Comparison of ENCODE assay signal across 9 mouse cellular contexts in genomic region chr11:94236074-94236473, GRCm38 (mm10). TPM values are rescaled to one million over a fixed set of nuclear protein-coding genes. Genes with fewer than 3 reads are reported as not detected.
A peak's percentile ranks its signal among the peaks of the same experiment; 100 is the strongest.
DNase-seq lines count a peak whose midpoint lies in the region; ATAC-seq lines count a peak whose summit lies in the region.
"Had no signal": no experiment of that assay in that cellular context is flagged by ENCODE, and none has a peak within 500 bp of the region (broad histone marks: within the 10 kb centered on the region; RNA-seq: fewer than 3 reads in every experiment).

No protein-coding gene starts in this region.

- H3K36me3 ChIP-seq in limb, embryonic 10.5 days: peaks cover 3% of the 10 kb centered on the region; the same call in 1 of the 2 replicates
- no peaks in the 10 kb centered on the region for H3K36me3 ChIP-seq in midbrain, embryonic 11.5 days (ENCODE audit: control insufficient read depth, insufficient read depth, low read length)

- peaks cover 9% of the 10 kb centered on the region; the same call in 1 of the 2 replicates for H3K27me3 ChIP-seq in limb, embryonic 10.5 days (ENCODE audit: low read depth, poor library complexity, severe bottlenecking)
- H3K27me3 ChIP-seq in midbrain, embryonic 11.5 days (ENCODE audit: control insufficient read depth, insufficient read depth, low read length): no peaks in the 10 kb centered on the region

- H3K9me3 ChIP-seq in limb, embryonic 10.5 days (replicated peaks): no peaks in the 10 kb centered on the region
- no peaks in the 10 kb centered on the region for H3K9me3 ChIP-seq in midbrain, embryonic 11.5 days (ENCODE audit: control insufficient read depth, low read length)

- 16% methylated on average over 3 of the region's 3 CpGs for WGBS in limb, embryonic 10.5 days
- WGBS in midbrain, embryonic 11.5 days: 21% methylated on average over 3 of the region's 3 CpGs

- no peak overlapping the region for H3K4me3 ChIP-seq in limb, embryonic 10.5 days
- H3K4me3 ChIP-seq in midbrain, embryonic 11.5 days (ENCODE audit: low read depth, low read length): no peak overlapping the region

- H3K4me1 ChIP-seq in limb, embryonic 10.5 days: peaks cover 29% of the 10 kb centered on the region
- peaks cover 11% of the 10 kb centered on the region; the same call in 1 of the 2 replicates for H3K4me1 ChIP-seq in midbrain, embryonic 11.5 days (ENCODE audit: control insufficient read depth, insufficient read depth, low read length)

- H3K9ac ChIP-seq in midbrain, embryonic 11.5 days (ENCODE audit: low read length): peak overlapping the region; percentile 17; the same call in 1 of the 2 replicates

- H3K4me2 ChIP-seq in midbrain, embryonic 11.5 days: no peak overlapping the region

- H3K27ac ChIP-seq in limb, embryonic 10.5 days: peak overlapping the region; percentile 77
- no peak overlapping the region for H3K27ac ChIP-seq in midbrain, embryonic 11.5 days (ENCODE audit: low read depth, low read length)

- DNase-seq in 416B (ENCODE audit: low read depth): peak; percentile 85
- DNase-seq in adrenal gland, adult 8-10 months: peak; percentile 42
- DNase-seq in embryo, embryonic 9.5 days (ENCODE audit: extremely low spot score): peak; percentile 74
- peak; percentile 81 to 83 for DNase-seq in heart, adult 18-20 months
- peak; percentile 54 for DNase-seq in kidney, adult 11 months
- DNase-seq in limb, embryonic 10.5 days (ENCODE audit: low spot score): peak; percentile 76
- peak; percentile 97 for DNase-seq in midbrain, embryonic 11.5 days (ENCODE audit: low spot score, missing footprints)
- DNase-seq in skeletal muscle tissue, adult 2 months (ENCODE audit: low read depth, low spot score): peak; percentile 82

- peak; percentile 88 for ATAC-seq in midbrain, embryonic 11.5 days (ENCODE audit: low FRiP score)

RNA-seq across cellular contexts. Expression of gene Wfikkn2, which starts 9.7 kb away (rescaled TPM):
- 1 to 10 TPM in 2 of 4 experiments, under 1 TPM in 2; 0.26 to 2.2 (median 0.97) TPM for total RNA-seq in adrenal gland, adult 8-10 months (2022)
- total RNA-seq in heart, adult 18-20 months (2021): 1 to 10 TPM; 5.8 to 6.6 TPM
- polyA plus RNA-seq in limb, embryonic 10.5 days (2016; fragmentation: Nextera tagmentation; extraction: Ambion mirVana): 1.6 and 7.9 TPM in 2 replicates
- 1.7 and 1.8 TPM in 2 replicates for polyA plus RNA-seq in midbrain, embryonic 11.5 days (2014; fragmentation: Nextera tagmentation; extraction: Ambion mirVana)

RNA-seq across cellular contexts. Expression of gene Tob1, which starts 24.8 kb away (rescaled TPM):
- 100 to 1,000 TPM; 162 to 301 (median 191) TPM for total RNA-seq in adrenal gland, adult 8-10 months (2022)
- total RNA-seq in heart, adult 18-20 months (2021): 10 to 100 TPM; 47.5 to 50.4 TPM
- polyA plus RNA-seq in limb, embryonic 10.5 days (2016; fragmentation: Nextera tagmentation; extraction: Ambion mirVana): 15.0 and 22.5 TPM in 2 replicates
- polyA plus RNA-seq in midbrain, embryonic 11.5 days (2014; fragmentation: Nextera tagmentation; extraction: Ambion mirVana): 33.1 and 33.5 TPM in 2 replicates

RNA-seq across cellular contexts. Expression of gene Gm21885, which starts 45.6 kb away (rescaled TPM):
- not detected for total RNA-seq in adrenal gland, adult 8-10 months (2022)
- total RNA-seq in heart, adult 18-20 months (2021): under 1 TPM in 1 of 2 experiments, not detected in 1; 0.77 TPM
- polyA plus RNA-seq in limb, embryonic 10.5 days (2016; fragmentation: Nextera tagmentation; extraction: Ambion mirVana): not detected in 2 replicates
- polyA plus RNA-seq in midbrain, embryonic 11.5 days (2014; fragmentation: Nextera tagmentation; extraction: Ambion mirVana): 0.34 and 0.43 TPM in 2 replicates
- total RNA-seq: adrenal gland, postnatal 4 days had no signal

Comparison
In these comparisons a context has a peak if more than half of its experiments do, and no peak if none do; other contexts are left out.
1. DNase-seq: peak in every context shown above with its lines; median percentile 97 in midbrain, embryonic 11.5 days; 85 in 416B; 82 in heart, adult 18-20 months; 82 in skeletal muscle tissue, adult 2 months; 76 in limb, embryonic 10.5 days; 74 in embryo, embryonic 9.5 days; 54 in kidney, adult 11 months; 42 in adrenal gland, adult 8-10 months.